Mouse (Mus musculus) MEL (cell line): ENCODE data around the gene Mgam.

Experiments
- CTCF ChIP-seq, 3 experiments: IDR thresholded peaks in 2 of 3; conservative IDR thresholded peaks in 1 of 3; 2 replicates each; pipeline ENCODE4 v1.5.1; 2011 to 2012; ENCODE audit warnings: low read length in 3 of 3, low read depth in 2 of 3, mild to moderate bottlenecking in 2 of 3, improper control_type of control experiment in 1 of 3, inconsistent platforms in 1 of 3, mixed read lengths in 1 of 3, moderate library complexity in 1 of 3; ENCODE audit not compliant: control insufficient read depth in 1 of 3, insufficient read depth in 1 of 3, poor library complexity in 1 of 3, severe bottlenecking in 1 of 3
- E2F4 ChIP-seq: IDR thresholded peaks from 2 replicates; pipeline ENCODE4 v1.6.1; 2011; ENCODE audit warnings: low read depth, low read length, improper control_type of control experiment, borderline replicate concordance
- EP300 ChIP-seq, 2 experiments: IDR thresholded peaks; 2 replicates each; pipeline ENCODE4 v1.6.1; 2011; ENCODE audit warnings: improper control_type of control experiment in 2 of 2, low read length in 2 of 2, low read depth in 1 of 2, mild to moderate bottlenecking in 1 of 2
- MYB ChIP-seq: IDR thresholded peaks from 2 replicates; pipeline ENCODE4 v1.6.1; 2011; ENCODE audit warnings: mild to moderate bottlenecking, low read depth, low read length, improper control_type of control experiment
- MYC ChIP-seq: IDR thresholded peaks from 2 replicates; pipeline ENCODE4 v1.6.1; 2011; ENCODE audit warnings: low read depth, mild to moderate bottlenecking, low read length, improper control_type of control experiment, moderate library complexity
- TAL1 ChIP-seq: IDR thresholded peaks from 2 replicates; pipeline ENCODE4 v1.6.1; 2012; ENCODE audit warnings: mild to moderate bottlenecking, inconsistent platforms, low read length, moderate library complexity, mixed read lengths
- USF1 ChIP-seq: IDR thresholded peaks from 2 replicates; pipeline ENCODE4 v1.6.1; 2014; ENCODE audit warnings: low read depth, mild to moderate bottlenecking, inconsistent platforms, low read length, improper control_type of control experiment, moderate library complexity
- USF2 ChIP-seq, 2 experiments: IDR thresholded peaks; 2 replicates each; pipeline ENCODE4 v1.6.1; 2011 to 2012; ENCODE audit warnings: improper control_type of control experiment in 2 of 2, low read length in 2 of 2, borderline replicate concordance in 1 of 2, inconsistent platforms in 1 of 2, low read depth in 1 of 2, mild to moderate bottlenecking in 1 of 2; ENCODE audit not compliant: insufficient read depth in 1 of 2
- ZC3H11A ChIP-seq: IDR thresholded peaks from 2 replicates; pipeline ENCODE4 v1.6.1; 2012; ENCODE audit warnings: low read depth, mild to moderate bottlenecking, inconsistent platforms, low read length, improper control_type of control experiment

DNA sequence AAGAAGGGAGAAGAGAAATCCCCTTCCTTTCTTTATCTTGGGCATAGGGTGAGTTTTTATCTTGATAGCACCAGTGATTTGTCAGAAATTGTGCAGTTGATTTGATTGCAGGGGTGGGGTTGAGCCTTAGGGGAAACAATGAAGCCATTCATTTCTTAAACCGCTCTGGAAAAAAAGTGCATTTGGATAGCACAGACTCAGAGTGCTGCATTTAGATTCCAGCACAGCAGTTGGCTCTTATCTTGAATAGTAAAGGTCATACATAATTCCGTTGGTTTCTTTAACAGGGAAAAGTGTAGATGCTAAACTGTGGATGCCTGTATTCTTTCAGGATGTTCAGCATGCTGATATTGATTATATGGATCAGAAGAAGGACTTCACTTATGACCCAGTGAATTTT is 32.3 kb downstream of the Mgam start:
- TF ChIP-seq E2F4 (no peak), CTCF (IDR thresholded peaks at IDR 0.05 in 2 of 3, conservative IDR thresholded peaks at IDR 0.05 in 1 of 3; ENCODE audit: control insufficient read depth in 1 of 3, insufficient read depth in 1 of 3, low read depth in 2 of 3, low read length in 3 of 3, poor library complexity in 1 of 3, severe bottlenecking in 1 of 3) (no peak), TAL1 (no peak), MYC (no peak), EP300 (IDR thresholded peaks at IDR 0.05; ENCODE audit: low read depth in 1 of 2, low read length in 2 of 2) (no peak), MYB (no peak), USF1 (no peak), ZC3H11A (no peak), USF2 (IDR thresholded peaks at IDR 0.05; ENCODE audit: borderline replicate concordance in 1 of 2, insufficient read depth in 1 of 2, low read depth in 1 of 2, low read length in 2 of 2) (no peak)
